In genomic region chr13:95081082-95081481, GRCm38 (mm10) we compare ENCODE assay signal across 15 mouse cellular contexts.
A peak's percentile ranks its signal among the peaks of the same experiment; 100 is the strongest.
DNase-seq lines count a peak whose midpoint lies in the region; ATAC-seq and TF ChIP-seq lines count a peak whose summit lies in the region.
"Had no signal": no experiment of that assay in that cellular context is flagged by ENCODE, and none has a peak within 500 bp of the region (broad histone marks: within the 10 kb centered on the region; RNA-seq: fewer than 3 reads in every experiment).

No protein-coding gene starts in this region.

- no peak for DNase-seq in forebrain, postnatal 0 days
- DNase-seq in hindbrain, postnatal 0 days (ENCODE audit: low spot score) = peak; percentile 25
- peak; percentile 86 for DNase-seq in brain, adult 2 months (ENCODE audit: low read depth, low spot score)
- peak; percentile 49 for DNase-seq in heart, postnatal 0 days (ENCODE audit: low spot score)
- DNase-seq in midbrain, embryonic 14.5 days = no peak
- DNase-seq: cerebellum, adult 9-11 months; spleen, adult 18-20 months had no signal

- no peak overlapping the region for H3K9ac ChIP-seq in forebrain, postnatal 0 days
- no peak overlapping the region for H3K9ac ChIP-seq in forebrain, embryonic 13.5 days
- H3K9ac ChIP-seq in hindbrain, postnatal 0 days (replicated peaks; ENCODE audit: low read length) = no peak overlapping the region
- no peak overlapping the region for H3K9ac ChIP-seq in hindbrain, embryonic 13.5 days
- H3K9ac ChIP-seq in heart, postnatal 0 days (replicated peaks; ENCODE audit: low read depth, low read length) = no peak overlapping the region
- no peak overlapping the region for H3K9ac ChIP-seq in midbrain, embryonic 14.5 days (replicated peaks; ENCODE audit: low read length)
- H3K9ac ChIP-seq: limb, embryonic 12.5 days had no signal

- H3K4me3 ChIP-seq in forebrain, postnatal 0 days (ENCODE audit: low read depth, low read length) = no peak overlapping the region
- no peak overlapping the region for H3K4me3 ChIP-seq in forebrain, embryonic 13.5 days
- no peak overlapping the region for H3K4me3 ChIP-seq in hindbrain, postnatal 0 days (ENCODE audit: low read length)
- H3K4me3 ChIP-seq in hindbrain, embryonic 13.5 days = no peak overlapping the region
- no peak overlapping the region for H3K4me3 ChIP-seq in heart, postnatal 0 days (ENCODE audit: low read depth, low read length)
- no peak overlapping the region for H3K4me3 ChIP-seq in midbrain, embryonic 14.5 days (replicated peaks; ENCODE audit: low read depth, low read length)
- H3K4me3 ChIP-seq: limb, embryonic 12.5 days; midbrain, embryonic 10.5 days; myocyte had no signal

- TF ChIP-seq CTCF in forebrain, postnatal 0 days (IDR thresholded peaks at IDR 0.05; ENCODE audit: low read depth) = no peak
- TF ChIP-seq CTCF in hindbrain, postnatal 0 days (IDR thresholded peaks at IDR 0.05; ENCODE audit: low read depth) = no peak
- TF ChIP-seq CTCF in heart, postnatal 0 days (IDR thresholded peaks at IDR 0.05; ENCODE audit: low read depth) = no peak

- no peaks in the 10 kb centered on the region for H3K27me3 ChIP-seq in forebrain, postnatal 0 days (ENCODE audit: insufficient read depth, low read length)
- H3K27me3 ChIP-seq in forebrain, embryonic 13.5 days = no peaks in the 10 kb centered on the region
- no peaks in the 10 kb centered on the region for H3K27me3 ChIP-seq in hindbrain, postnatal 0 days (ENCODE audit: insufficient read depth, low read length)
- no peaks in the 10 kb centered on the region for H3K27me3 ChIP-seq in hindbrain, embryonic 13.5 days
- H3K27me3 ChIP-seq in heart, postnatal 0 days (ENCODE audit: control insufficient read depth, insufficient read depth, low read length) = no peaks in the 10 kb centered on the region
- H3K27me3 ChIP-seq in midbrain, embryonic 14.5 days (ENCODE audit: control insufficient read depth, insufficient read depth, low read length) = no peaks in the 10 kb centered on the region

- TF ChIP-seq EP300 in heart, postnatal 0 days (IDR thresholded peaks at IDR 0.05; ENCODE audit: low read depth) = no peak

- WGBS in forebrain, postnatal 0 days = 77% methylated on average over 7 of the region's 7 CpGs
- WGBS in forebrain, embryonic 13.5 days = 82% methylated on average over 7 of the region's 7 CpGs
- WGBS in hindbrain, postnatal 0 days = 82% methylated on average over 7 of the region's 7 CpGs
- WGBS in hindbrain, embryonic 13.5 days = 92% methylated on average over 7 of the region's 7 CpGs
- WGBS in heart, postnatal 0 days = 23% methylated on average over 7 of the region's 7 CpGs
- WGBS in midbrain, embryonic 14.5 days = 88% methylated on average over 7 of the region's 7 CpGs

- H3K4me1 ChIP-seq in forebrain, postnatal 0 days (ENCODE audit: insufficient read depth) = no peaks in the 10 kb centered on the region
- no peaks in the 10 kb centered on the region for H3K4me1 ChIP-seq in forebrain, embryonic 13.5 days
- H3K4me1 ChIP-seq in hindbrain, postnatal 0 days (ENCODE audit: insufficient read depth, low read length) = no peaks in the 10 kb centered on the region
- H3K4me1 ChIP-seq in hindbrain, embryonic 13.5 days (replicated peaks) = no peaks in the 10 kb centered on the region
- H3K4me1 ChIP-seq in heart, postnatal 0 days (ENCODE audit: control insufficient read depth, insufficient read depth) = peaks cover 11% of the 10 kb centered on the region; the same call in 1 of the 2 replicates
- no peaks in the 10 kb centered on the region for H3K4me1 ChIP-seq in midbrain, embryonic 14.5 days (ENCODE audit: control insufficient read depth, insufficient read depth, low read length)
- H3K4me1 ChIP-seq: limb, embryonic 12.5 days; midbrain, embryonic 10.5 days had no signal

- peak; percentile 71 for ATAC-seq in forebrain, postnatal 0 days
- no peak for ATAC-seq in forebrain, embryonic 13.5 days
- ATAC-seq in hindbrain, postnatal 0 days = peak; percentile 44; the same call in 1 of the 2 replicates
- no peak for ATAC-seq in hindbrain, embryonic 13.5 days (ENCODE audit: low FRiP score)
- peak; percentile 80 for ATAC-seq in heart, postnatal 0 days (ENCODE audit: insufficient read depth, low read depth)
- ATAC-seq in granulocyte monocyte progenitor cell, adult 5-6 weeks (replicated peaks; ENCODE audit: poor library complexity, severe bottlenecking) = no peak
- ATAC-seq in midbrain, embryonic 14.5 days (ENCODE audit: low FRiP score, low TSS enrichment) = no peak

- no peak overlapping the region for H3K4me2 ChIP-seq in forebrain, postnatal 0 days (ENCODE audit: low read depth)
- no peak overlapping the region for H3K4me2 ChIP-seq in forebrain, embryonic 13.5 days
- no peak overlapping the region for H3K4me2 ChIP-seq in hindbrain, postnatal 0 days (ENCODE audit: low read depth, low read length)
- no peak overlapping the region for H3K4me2 ChIP-seq in hindbrain, embryonic 13.5 days
- no peak overlapping the region for H3K4me2 ChIP-seq in heart, postnatal 0 days (ENCODE audit: low read depth, low read length)
- H3K4me2 ChIP-seq in midbrain, embryonic 14.5 days (ENCODE audit: low read length) = no peak overlapping the region
- H3K4me2 ChIP-seq: limb, embryonic 12.5 days had no signal

- no peak overlapping the region for H3K27ac ChIP-seq in forebrain, postnatal 0 days (ENCODE audit: low read depth, low read length)
- H3K27ac ChIP-seq in forebrain, embryonic 13.5 days = no peak overlapping the region
- H3K27ac ChIP-seq in hindbrain, postnatal 0 days = no peak overlapping the region
- no peak overlapping the region for H3K27ac ChIP-seq in hindbrain, embryonic 13.5 days
- peak overlapping the region; percentile 50 for H3K27ac ChIP-seq in heart, postnatal 0 days (ENCODE audit: low read depth)
- no peak overlapping the region for H3K27ac ChIP-seq in midbrain, embryonic 14.5 days (replicated peaks; ENCODE audit: low read depth, low read length)
- H3K27ac ChIP-seq: kidney, postnatal 0 days; limb, embryonic 12.5 days; midbrain, embryonic 10.5 days; stomach, postnatal 0 days had no signal

- no peaks in the 10 kb centered on the region for H3K36me3 ChIP-seq in forebrain, postnatal 0 days (ENCODE audit: insufficient read depth)
- no peaks in the 10 kb centered on the region for H3K36me3 ChIP-seq in forebrain, embryonic 13.5 days (ENCODE audit: poor library complexity, severe bottlenecking)
- no peaks in the 10 kb centered on the region for H3K36me3 ChIP-seq in hindbrain, postnatal 0 days (ENCODE audit: insufficient read depth, low read length)
- no peaks in the 10 kb centered on the region for H3K36me3 ChIP-seq in hindbrain, embryonic 13.5 days
- H3K36me3 ChIP-seq in heart, postnatal 0 days (replicated peaks; ENCODE audit: control insufficient read depth, insufficient read depth, low read length) = no peaks in the 10 kb centered on the region
- H3K36me3 ChIP-seq in midbrain, embryonic 14.5 days (ENCODE audit: control insufficient read depth, insufficient read depth, low read length) = no peaks in the 10 kb centered on the region
- H3K36me3 ChIP-seq: limb, embryonic 12.5 days; midbrain, embryonic 10.5 days had no signal

- no peaks in the 10 kb centered on the region for H3K9me3 ChIP-seq in forebrain, postnatal 0 days (ENCODE audit: low read length)
- H3K9me3 ChIP-seq in forebrain, embryonic 13.5 days (replicated peaks) = no peaks in the 10 kb centered on the region
- no peaks in the 10 kb centered on the region for H3K9me3 ChIP-seq in hindbrain, postnatal 0 days (ENCODE audit: low read length)
- H3K9me3 ChIP-seq in hindbrain, embryonic 13.5 days = no peaks in the 10 kb centered on the region
- H3K9me3 ChIP-seq in heart, postnatal 0 days (replicated peaks; ENCODE audit: control insufficient read depth, low read length) = no peaks in the 10 kb centered on the region
- H3K9me3 ChIP-seq in midbrain, embryonic 14.5 days (ENCODE audit: control insufficient read depth, low read length) = no peaks in the 10 kb centered on the region
- H3K9me3 ChIP-seq: limb, embryonic 12.5 days; midbrain, embryonic 10.5 days had no signal

Comparison
In these comparisons a context has a peak if more than half of its experiments do, and no peak if none do; other contexts are left out.
1. ATAC-seq: peak in forebrain, postnatal 0 days (single experiment), hindbrain, postnatal 0 days (single experiment) and heart, postnatal 0 days (single experiment); none in forebrain, embryonic 13.5 days (single experiment), hindbrain, embryonic 13.5 days (single experiment), granulocyte monocyte progenitor cell, adult 5-6 weeks (single experiment) and midbrain, embryonic 14.5 days (single experiment).
2. DNase-seq: peak in hindbrain, postnatal 0 days (single experiment), brain, adult 2 months (single experiment) and heart, postnatal 0 days (single experiment); none in forebrain, postnatal 0 days (single experiment) and midbrain, embryonic 14.5 days (single experiment).